Mouse (Mus musculus): ENCODE data around the gene Ccdc9. TPM values are rescaled to one million over a fixed set of nuclear protein-coding genes. Genes with fewer than 3 reads are reported as not detected.

The Ccdc9 gene
- 22.1 and 25.4 TPM in 2 replicates for polyA plus RNA-seq (2015; fragmentation: Nextera tagmentation; extraction: Ambion mirVana)

GRCm38 (mm10) chr7:16286026-16286961, at the start of gene Ccdc9:
Gene Ccdc9 (minus strand): TSS chr7:16286795.
- peak within 1 kb of the TSS; percentile 61 for H3K4me2 ChIP-seq (ENCODE audit: low read length)
- peak within 1 kb of the TSS; percentile 93 for H3K27ac ChIP-seq (ENCODE audit: low read length)
- WGBS, result under 1% methylated on average over 69 of the region's 70 CpGs
- peaks cover 3% of the 10 kb centered on the region; the same call in 1 of the 2 replicates for H3K36me3 ChIP-seq (ENCODE audit: control insufficient read depth, insufficient read depth, low read length)
- H3K27me3 ChIP-seq (ENCODE audit: control insufficient read depth, insufficient read depth, low read depth, low read length), result no peaks in the 10 kb centered on the region
- peaks cover 11% of the 10 kb centered on the region for H3K4me1 ChIP-seq (ENCODE audit: control insufficient read depth, insufficient read depth, low read length)
- H3K9ac ChIP-seq (ENCODE audit: low read depth, low read length), result peak within 1 kb of the TSS; percentile 75
- H3K4me3 ChIP-seq (ENCODE audit: low read depth, low read length), result peak within 1 kb of the TSS; percentile 69
- peak; percentile 95 for ATAC-seq
- H3K9me3 ChIP-seq (replicated peaks; ENCODE audit: control insufficient read depth, low read length, poor library complexity, severe bottlenecking), result no peaks in the 10 kb centered on the region

- no peaks in the 10 kb centered on the region; the same call in 1 of the 2 replicates for H3K36me3 ChIP-seq (ENCODE audit: control insufficient read depth, insufficient read depth, low read length)
Observed at GRCm38 (mm10) chr7:16329146-16329545, 42.6 kb upstream of the Ccdc9 start.

GRCm38 (mm10) chr7:16326607-16326971, 40.0 kb upstream of the Ccdc9 start:
- 91% methylated on average over 2 of the region's 2 CpGs for WGBS
- ATAC-seq, result no peak; the same call in 1 of the 2 replicates

More at GRCm38 (mm10) chr7:16329146-16329545, 42.6 kb upstream of the Ccdc9 start:
- Histone ChIP-seq H3K27me3 (ENCODE audit: control insufficient read depth, insufficient read depth, low read depth, low read length) (no peaks in the 10 kb centered on the region), H3K9ac (ENCODE audit: low read depth, low read length) (no peak overlapping the region), H3K9me3 (replicated peaks; ENCODE audit: control insufficient read depth, low read length, poor library complexity, severe bottlenecking) (no peaks in the 10 kb centered on the region), H3K4me2 (ENCODE audit: low read length) (no peak overlapping the region), H3K4me1 (ENCODE audit: control insufficient read depth, insufficient read depth, low read length) (no peaks in the 10 kb centered on the region), H3K27ac (ENCODE audit: low read length) (no peak overlapping the region), H3K4me3 (ENCODE audit: low read depth, low read length) (no peak overlapping the region)
- WGBS, result 87% methylated on average over 3 of the region's 3 CpGs
- no peak for ATAC-seq

GRCm38 (mm10) chr7:16325920-16326606, 39.5 kb upstream of the Ccdc9 start:
- Histone ChIP-seq H3K27me3 (ENCODE audit: control insufficient read depth, insufficient read depth, low read depth, low read length) (no peaks in the 10 kb centered on the region), H3K36me3 (ENCODE audit: control insufficient read depth, insufficient read depth, low read length) (no peaks in the 10 kb centered on the region; the same call in 1 of the 2 replicates), H3K4me3 (ENCODE audit: low read depth, low read length) (no peak overlapping the region), H3K9ac (ENCODE audit: low read depth, low read length) (no peak overlapping the region), H3K9me3 (replicated peaks; ENCODE audit: control insufficient read depth, low read length, poor library complexity, severe bottlenecking) (no peaks in the 10 kb centered on the region), H3K4me2 (ENCODE audit: low read length) (no peak overlapping the region), H3K4me1 (ENCODE audit: control insufficient read depth, insufficient read depth, low read length) (no peaks in the 10 kb centered on the region), H3K27ac (ENCODE audit: low read length) (no peak overlapping the region)
- ATAC-seq, result peak; percentile 32; the same call in 1 of the 2 replicates
- 37% methylated on average over 8 of the region's 8 CpGs for WGBS

More at GRCm38 (mm10) chr7:16326607-16326971, 40.0 kb upstream of the Ccdc9 start:
- no peaks in the 10 kb centered on the region; the same call in 1 of the 2 replicates for H3K36me3 ChIP-seq (ENCODE audit: control insufficient read depth, insufficient read depth, low read length)
- no peaks in the 10 kb centered on the region for H3K27me3 ChIP-seq (ENCODE audit: control insufficient read depth, insufficient read depth, low read depth, low read length)
- no peak overlapping the region for H3K27ac ChIP-seq (ENCODE audit: low read length)
- H3K4me1 ChIP-seq (ENCODE audit: control insufficient read depth, insufficient read depth, low read length), result no peaks in the 10 kb centered on the region
- no peak overlapping the region for H3K9ac ChIP-seq (ENCODE audit: low read depth, low read length)
- H3K4me3 ChIP-seq (ENCODE audit: low read depth, low read length), result no peak overlapping the region
- H3K9me3 ChIP-seq (replicated peaks; ENCODE audit: control insufficient read depth, low read length, poor library complexity, severe bottlenecking), result no peaks in the 10 kb centered on the region
- H3K4me2 ChIP-seq (ENCODE audit: low read length), result no peak overlapping the region

- 95% methylated on average over 7 of the region's 7 CpGs for WGBS
- Histone ChIP-seq H3K9ac (ENCODE audit: low read depth, low read length) (no peak overlapping the region), H3K4me3 (ENCODE audit: low read depth, low read length) (no peak overlapping the region), H3K36me3 (ENCODE audit: control insufficient read depth, insufficient read depth, low read length) (no peaks in the 10 kb centered on the region; the same call in 1 of the 2 replicates), H3K27ac (ENCODE audit: low read length) (no peak overlapping the region), H3K4me1 (ENCODE audit: control insufficient read depth, insufficient read depth, low read length) (no peaks in the 10 kb centered on the region), H3K27me3 (ENCODE audit: control insufficient read depth, insufficient read depth, low read depth, low read length) (no peaks in the 10 kb centered on the region), H3K9me3 (replicated peaks; ENCODE audit: control insufficient read depth, low read length, poor library complexity, severe bottlenecking) (no peaks in the 10 kb centered on the region), H3K4me2 (ENCODE audit: low read length) (no peak overlapping the region)
- ATAC-seq, result no peak
Observed at GRCm38 (mm10) chr7:16324661-16325060, 38.1 kb upstream of the Ccdc9 start.

- no peaks in the 10 kb centered on the region for H3K4me1 ChIP-seq (ENCODE audit: control insufficient read depth, insufficient read depth, low read length)
- H3K9ac ChIP-seq (ENCODE audit: low read depth, low read length), result no peak overlapping the region
- H3K4me3 ChIP-seq (ENCODE audit: low read depth, low read length), result no peak overlapping the region
- H3K9me3 ChIP-seq (replicated peaks; ENCODE audit: control insufficient read depth, low read length, poor library complexity, severe bottlenecking), result no peaks in the 10 kb centered on the region
- H3K4me2 ChIP-seq (ENCODE audit: low read length), result no peak overlapping the region
- 90% methylated on average over 6 of the region's 6 CpGs for WGBS
- no peak overlapping the region for H3K27ac ChIP-seq (ENCODE audit: low read length)
- peaks cover 11% of the 10 kb centered on the region for H3K36me3 ChIP-seq (ENCODE audit: control insufficient read depth, insufficient read depth, low read length)
- no peak for ATAC-seq
- no peaks in the 10 kb centered on the region for H3K27me3 ChIP-seq (ENCODE audit: control insufficient read depth, insufficient read depth, low read depth, low read length)
Observed at GRCm38 (mm10) chr7:16320479-16320878, 33.9 kb upstream of the Ccdc9 start.

GRCm38 (mm10) chr7:16319216-16319615, 32.6 kb upstream of the Ccdc9 start:
- no peak for ATAC-seq
- Histone ChIP-seq H3K4me2 (ENCODE audit: low read length) (no peak overlapping the region), H3K4me3 (ENCODE audit: low read depth, low read length) (no peak overlapping the region), H3K27ac (ENCODE audit: low read length) (no peak overlapping the region), H3K4me1 (ENCODE audit: control insufficient read depth, insufficient read depth, low read length) (peaks cover 5% of the 10 kb centered on the region; the same call in 1 of the 2 replicates), H3K36me3 (ENCODE audit: control insufficient read depth, insufficient read depth, low read length) (peaks cover 11% of the 10 kb centered on the region), H3K27me3 (ENCODE audit: control insufficient read depth, insufficient read depth, low read depth, low read length) (no peaks in the 10 kb centered on the region), H3K9ac (ENCODE audit: low read depth, low read length) (no peak overlapping the region), H3K9me3 (replicated peaks; ENCODE audit: control insufficient read depth, low read length, poor library complexity, severe bottlenecking) (no peaks in the 10 kb centered on the region)
- 94% methylated on average over 4 of the region's 4 CpGs for WGBS

- WGBS, result 88% methylated on average over 14 of the region's 14 CpGs
- Histone ChIP-seq H3K27me3 (ENCODE audit: control insufficient read depth, insufficient read depth, low read depth, low read length) (no peaks in the 10 kb centered on the region), H3K27ac (ENCODE audit: low read length) (no peak overlapping the region), H3K4me3 (ENCODE audit: low read depth, low read length) (no peak overlapping the region), H3K9me3 (replicated peaks; ENCODE audit: control insufficient read depth, low read length, poor library complexity, severe bottlenecking) (no peaks in the 10 kb centered on the region), H3K4me1 (ENCODE audit: control insufficient read depth, insufficient read depth, low read length) (peaks cover 24% of the 10 kb centered on the region), H3K4me2 (ENCODE audit: low read length) (no peak overlapping the region), H3K36me3 (ENCODE audit: control insufficient read depth, insufficient read depth, low read length) (peaks cover 11% of the 10 kb centered on the region), H3K9ac (ENCODE audit: low read depth, low read length) (no peak overlapping the region)
- no peak for ATAC-seq
Observed at GRCm38 (mm10) chr7:16317094-16317493, 30.5 kb upstream of the Ccdc9 start.
